Mouse (Mus musculus): Measurements from ENCODE around the gene Myo15.

GRCm38 (mm10) chr11:60495692-60496091 is 26.6 kb downstream of the Myo15 start:
- TF ChIP-seq POLR2A (IDR thresholded peaks at IDR 0.05; ENCODE audit: borderline replicate concordance, low read depth, low read length) (no peak), CTCF (IDR thresholded peaks at IDR 0.05; ENCODE audit: low read depth, low read length) (no peak)
